Mouse (Mus musculus) heart, postnatal 0 days (tissue): ENCODE measurements around the gene Ryr3. TPM values are rescaled to one million over a fixed set of nuclear protein-coding genes. Genes with fewer than 3 reads are reported as not detected.

Experiments used
- ATAC-seq: fragments of 200-750 bp; cut with Nextera tagmentation; 2 replicates; pipeline ENCODE4 v1.8.0; 2017; ENCODE audit warnings: low read depth, moderate number of reproducible peaks, moderate library complexity; ENCODE audit not compliant: insufficient read depth
- DNase-seq: peaks from one replicate; pipeline ENCODE4 v3.0.0-alpha.2; 2016; ENCODE audit warnings: low spot score
- H3K27ac ChIP-seq: fragments of 300-500 bp; sonication (generic); 2 replicates; pipeline ENCODE4 v1.5.1; 2014; ENCODE audit warnings: low read depth, mild to moderate bottlenecking
- H3K27me3 ChIP-seq: fragments of 300-500 bp; sonication (generic); 2 replicates; pipeline ENCODE4 v1.6.1; 2014; ENCODE audit warnings: low read length, mixed read lengths; ENCODE audit not compliant: control insufficient read depth, insufficient read depth
- H3K36me3 ChIP-seq: fragments of 300-500 bp; sonication (generic); replicated peaks from 2 replicates; pipeline ENCODE4 v1.6.1; 2014; ENCODE audit warnings: low read length, mixed read lengths; ENCODE audit not compliant: control insufficient read depth, insufficient read depth
- H3K4me1 ChIP-seq: fragments of 300-500 bp; sonication (generic); 2 replicates; pipeline ENCODE4 v1.6.1; 2014; ENCODE audit warnings: antibody characterized with exemption; ENCODE audit not compliant: control insufficient read depth, insufficient read depth
- H3K4me2 ChIP-seq: fragments of 300-500 bp; sonication (generic); 2 replicates; pipeline ENCODE4 v1.6.1; 2014; ENCODE audit warnings: low read depth, mild to moderate bottlenecking, low read length, moderate library complexity
- H3K4me3 ChIP-seq: fragments of 300-500 bp; sonication (generic); 2 replicates; pipeline ENCODE4 v1.5.1; 2014; ENCODE audit warnings: low read depth, low read length
- H3K9ac ChIP-seq: fragments of 300-500 bp; sonication (generic); replicated peaks from 2 replicates; pipeline ENCODE4 v1.6.1; 2014; ENCODE audit warnings: low read depth, low read length, mixed read lengths
- H3K9me3 ChIP-seq: fragments of 300-500 bp; sonication (generic); replicated peaks from 2 replicates; pipeline ENCODE4 v1.6.1; 2016; ENCODE audit warnings: low read length; ENCODE audit not compliant: control insufficient read depth
- CTCF ChIP-seq: IDR thresholded peaks from 2 replicates; pipeline ENCODE4 v1.5.1; 2016; ENCODE audit warnings: antibody characterized with exemption, control low read depth, low read depth
- EP300 ChIP-seq: IDR thresholded peaks from 2 replicates; pipeline ENCODE4 v1.6.1; 2016; ENCODE audit warnings: antibody characterized with exemption, low read depth
- WGBS: fragments of 180-500 bp; shearing (Covaris S2); extraction: QIAGEN DNeasy Blood & Tissue Kit; methylation state at CpG from one replicate; pipeline ENCODE4 v1.1.7; 2014; 5-methylcytosine and 5-hydroxymethylcytosine counted together
- polyA plus RNA-seq: library from polyadenylated mRNA; unstranded; fragments of >200 nt; fragmentation: Nextera tagmentation; extraction: Ambion mirVana; gene quantifications from 2 replicates; pipeline ENCODE4 v1.2.1, GENCODE M21; 2015
- total RNA-seq: library from RNA; depleted of rRNA; stranded (reverse); fragments of >200 nt; gene quantifications from 2 replicates; pipeline ENCODE4 v1.2.3, GENCODE M21; 2014; ENCODE audit warnings: low replicate concordance

Ryr3 gene
- total and polyA plus RNA-seq, 2 experiments from 2014 or later, result 4.1 to 14.4 TPM

GRCm38 (mm10) chr2:112982908-112983510, 233.9 kb downstream of the Ryr3 start:
- Histone ChIP-seq H3K36me3 (no peaks in the 10 kb centered on the region), H3K9me3 (no peaks in the 10 kb centered on the region), H3K9ac (no peak overlapping the region), H3K4me3 (no peak overlapping the region), H3K27ac (no peak overlapping the region), H3K4me1 (no peaks in the 10 kb centered on the region), H3K4me2 (no peak overlapping the region), H3K27me3 (no peaks in the 10 kb centered on the region)
- 46% methylated on average over 1 of the region's 1 CpGs for WGBS
- DNase-seq (no peak), ATAC-seq (no peak)
- TF ChIP-seq EP300 (no peak), CTCF (no peak)

GRCm38 (mm10) chr2:112966807-112967625, 249.9 kb downstream of the Ryr3 start:
- no peak for TF ChIP-seq EP300
- TF ChIP-seq CTCF, result no peak
- Histone ChIP-seq H3K4me2 (no peak overlapping the region), H3K9me3 (no peaks in the 10 kb centered on the region), H3K36me3 (no peaks in the 10 kb centered on the region), H3K4me3 (no peak overlapping the region), H3K4me1 (no peaks in the 10 kb centered on the region), H3K9ac (no peak overlapping the region), H3K27me3 (no peaks in the 10 kb centered on the region), H3K27ac (no peak overlapping the region)
- no peak for ATAC-seq
- no peak for DNase-seq
- WGBS, result 78% methylated on average over 14 of the region's 14 CpGs

- Histone ChIP-seq H3K4me2 (no peak overlapping the region), H3K27me3 (no peaks in the 10 kb centered on the region), H3K9ac (no peak overlapping the region), H3K36me3 (no peaks in the 10 kb centered on the region), H3K27ac (no peak overlapping the region), H3K4me1 (no peaks in the 10 kb centered on the region), H3K9me3 (no peaks in the 10 kb centered on the region), H3K4me3 (no peak overlapping the region)
- no peak for TF ChIP-seq CTCF
- TF ChIP-seq EP300, result no peak
- DNase-seq (no peak), ATAC-seq (no peak)
- 57% methylated on average over 1 of the region's 1 CpGs for WGBS
Measured at GRCm38 (mm10) chr2:112948931-112949330, 268.0 kb downstream of the Ryr3 start.

GRCm38 (mm10) chr2:112931776-112932175, 285.1 kb downstream of the Ryr3 start:
- no peak for TF ChIP-seq CTCF
- TF ChIP-seq EP300, result no peak
- H3K9ac ChIP-seq, result no peak overlapping the region
- no peak overlapping the region for H3K27ac ChIP-seq
- 40% methylated on average over 1 of the region's 1 CpGs for WGBS
- H3K27me3 ChIP-seq, result no peaks in the 10 kb centered on the region
- no peaks in the 10 kb centered on the region for H3K36me3 ChIP-seq
- DNase-seq (no peak), ATAC-seq (no peak)
- no peak overlapping the region for H3K4me3 ChIP-seq
- no peaks in the 10 kb centered on the region for H3K9me3 ChIP-seq
- no peaks in the 10 kb centered on the region for H3K4me1 ChIP-seq
- no peak overlapping the region for H3K4me2 ChIP-seq

GRCm38 (mm10) chr2:112913796-112914195, 303.1 kb downstream of the Ryr3 start:
- Histone ChIP-seq H3K27ac (no peak overlapping the region), H3K27me3 (no peaks in the 10 kb centered on the region), H3K36me3 (no peaks in the 10 kb centered on the region), H3K4me1 (no peaks in the 10 kb centered on the region), H3K9me3 (no peaks in the 10 kb centered on the region), H3K9ac (no peak overlapping the region), H3K4me2 (no peak overlapping the region), H3K4me3 (no peak overlapping the region)
- TF ChIP-seq EP300 (no peak), CTCF (no peak)
- ATAC-seq (no peak), DNase-seq (no peak)

GRCm38 (mm10) chr2:112912611-112913010, 304.3 kb downstream of the Ryr3 start:
- Histone ChIP-seq H3K4me2 (no peak overlapping the region), H3K27ac (no peak overlapping the region), H3K9ac (no peak overlapping the region), H3K36me3 (no peaks in the 10 kb centered on the region), H3K4me1 (no peaks in the 10 kb centered on the region), H3K9me3 (no peaks in the 10 kb centered on the region), H3K27me3 (no peaks in the 10 kb centered on the region), H3K4me3 (no peak overlapping the region)
- DNase-seq (no peak), ATAC-seq (no peak)
- TF ChIP-seq EP300 (no peak), CTCF (no peak)
